Comparison of ENCODE assay signal across 10 mouse cellular contexts in the genomic region with DNA sequence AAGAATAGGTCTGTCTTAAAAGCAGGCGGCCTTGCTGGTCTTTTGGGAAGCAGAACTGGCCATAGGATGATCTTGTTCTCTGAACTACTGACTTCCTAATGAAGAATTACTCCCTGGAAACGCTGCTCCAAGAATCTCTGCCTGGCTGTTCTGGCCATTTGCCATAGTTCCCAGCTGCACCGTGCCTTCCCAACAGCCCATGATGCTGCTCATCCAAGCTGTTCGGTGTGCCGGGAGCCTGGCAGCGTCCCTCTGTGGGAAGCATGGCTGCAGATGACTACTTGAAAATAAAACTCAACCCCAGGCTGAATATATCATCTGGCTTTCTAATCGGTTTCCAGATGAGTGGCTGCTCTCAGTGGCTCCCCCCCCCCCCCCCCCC.
DNase-seq lines count a peak whose midpoint lies in the region; ATAC-seq and TF ChIP-seq lines count a peak whose summit lies in the region.
"Had no signal": no experiment of that assay in that cellular context is flagged by ENCODE, and none has a peak within 500 bp of the region (broad histone marks: within the 10 kb centered on the region; RNA-seq: fewer than 3 reads in every experiment).

No protein-coding gene starts in this region.

- H3K79me2 ChIP-seq in heart, adult 2 months (replicated peaks; ENCODE audit: control insufficient read depth, insufficient read depth, low read length), result no peaks in the 10 kb centered on the region

- no peaks in the 10 kb centered on the region for H3K9me3 ChIP-seq in heart, embryonic 10.5 days
- no peaks in the 10 kb centered on the region for H3K9me3 ChIP-seq in midbrain, embryonic 13.5 days
- H3K9me3 ChIP-seq: liver, embryonic 15.5 days had no signal

- no peak overlapping the region for H3K27ac ChIP-seq in heart, adult 2 months
- H3K27ac ChIP-seq in heart, embryonic 10.5 days, result no peak overlapping the region
- peak overlapping the region; percentile 53 for H3K27ac ChIP-seq in midbrain, embryonic 13.5 days
- H3K27ac ChIP-seq: liver, embryonic 15.5 days had no signal

- no peak overlapping the region for H3K9ac ChIP-seq in heart, adult 2 months (ENCODE audit: low read depth, low read length)
- no peak overlapping the region for H3K9ac ChIP-seq in midbrain, embryonic 13.5 days (replicated peaks)
- H3K9ac ChIP-seq: liver, embryonic 15.5 days had no signal

- TF ChIP-seq CTCF in heart, adult 2 months (IDR thresholded peaks at IDR 0.05), result no peak

- no peak for TF ChIP-seq POLR2A in heart, adult 2 months (IDR thresholded peaks at IDR 0.05; ENCODE audit: insufficient read depth, low read depth, low read length)

- ATAC-seq in midbrain, embryonic 13.5 days, result peak; percentile 64

- no peak overlapping the region for H3K4me3 ChIP-seq in heart, adult 2 months
- H3K4me3 ChIP-seq in heart, embryonic 10.5 days, result no peak overlapping the region
- no peak overlapping the region for H3K4me3 ChIP-seq in midbrain, embryonic 13.5 days (replicated peaks)
- H3K4me3 ChIP-seq: liver, embryonic 15.5 days had no signal

- intact Hi-C loops in heart, adult 2 months (cut with DNase I), result no loop called here

- H3K27me3 ChIP-seq in heart, adult 2 months (ENCODE audit: control insufficient read depth, insufficient read depth, low read length), result no peaks in the 10 kb centered on the region
- H3K27me3 ChIP-seq in heart, embryonic 10.5 days (ENCODE audit: insufficient read depth, poor library complexity, severe bottlenecking), result no peaks in the 10 kb centered on the region
- H3K27me3 ChIP-seq in midbrain, embryonic 13.5 days, result no peaks in the 10 kb centered on the region
- H3K27me3 ChIP-seq: CH12.LX; liver, embryonic 15.5 days had no signal

- H3K4me2 ChIP-seq in midbrain, embryonic 13.5 days (replicated peaks), result no peak overlapping the region
- H3K4me2 ChIP-seq: liver, embryonic 15.5 days had no signal

- H3K36me3 ChIP-seq in heart, adult 2 months (ENCODE audit: control insufficient read depth, insufficient read depth, low read length), result no peaks in the 10 kb centered on the region; the same call in 1 of the 2 replicates
- no peaks in the 10 kb centered on the region for H3K36me3 ChIP-seq in heart, embryonic 10.5 days
- no peaks in the 10 kb centered on the region for H3K36me3 ChIP-seq in midbrain, embryonic 13.5 days
- H3K36me3 ChIP-seq: liver, embryonic 15.5 days had no signal

- 51% methylated on average over 7 of the region's 7 CpGs for WGBS in heart, adult 2 months
- WGBS in heart, embryonic 10.5 days, result 82% methylated on average over 7 of the region's 7 CpGs
- 42% methylated on average over 7 of the region's 7 CpGs for WGBS in midbrain, embryonic 13.5 days

- peak; percentile 24 to 35 for DNase-seq in heart, adult 2 months
- DNase-seq in heart, embryonic 10.5 days (ENCODE audit: low spot score), result no peak
- peak; percentile 74 to 79 for DNase-seq in cerebellum, adult 18-20 months
- peak; percentile 59 for DNase-seq in gastrocnemius, postnatal 10 days
- peak; percentile 86 for DNase-seq in layer of hippocampus, adult 9-11 months
- no peak for DNase-seq in spleen, adult 18-20 months
- DNase-seq in thymus, postnatal 0 days (ENCODE audit: low spot score), result no peak

- no peak for TF ChIP-seq EP300 in heart, adult 2 months (IDR thresholded peaks at IDR 0.05; ENCODE audit: insufficient read depth, low read depth, low read length)

- no peaks in the 10 kb centered on the region for H3K4me1 ChIP-seq in heart, adult 2 months (ENCODE audit: control insufficient read depth, insufficient read depth, low read length)
- peaks cover 9% of the 10 kb centered on the region; the same call in 1 of the 2 replicates for H3K4me1 ChIP-seq in heart, embryonic 10.5 days
- H3K4me1 ChIP-seq in midbrain, embryonic 13.5 days (replicated peaks), result peaks cover 59% of the 10 kb centered on the region
- H3K4me1 ChIP-seq: liver, embryonic 15.5 days had no signal

Comparison
In these comparisons a context has a peak if more than half of its experiments do, and no peak if none do; other contexts are left out.
1. DNase-seq: peak in heart, adult 2 months (2 of 2), cerebellum, adult 18-20 months (2 of 2), gastrocnemius, postnatal 10 days (single experiment) and layer of hippocampus, adult 9-11 months (single experiment); none in heart, embryonic 10.5 days (single experiment), spleen, adult 18-20 months (0 of 2) and thymus, postnatal 0 days (single experiment).